Mouse (Mus musculus): ENCODE data around the gene Vps37b. TPM values are rescaled to one million over a fixed set of nuclear protein-coding genes. Genes with fewer than 3 reads are reported as not detected.

Gene Vps37b
- polyA plus RNA-seq (2012; rRNA removed; ENCODE audit: low replicate concordance) = 71.7 and 79.5 TPM in 2 replicates

DNA sequence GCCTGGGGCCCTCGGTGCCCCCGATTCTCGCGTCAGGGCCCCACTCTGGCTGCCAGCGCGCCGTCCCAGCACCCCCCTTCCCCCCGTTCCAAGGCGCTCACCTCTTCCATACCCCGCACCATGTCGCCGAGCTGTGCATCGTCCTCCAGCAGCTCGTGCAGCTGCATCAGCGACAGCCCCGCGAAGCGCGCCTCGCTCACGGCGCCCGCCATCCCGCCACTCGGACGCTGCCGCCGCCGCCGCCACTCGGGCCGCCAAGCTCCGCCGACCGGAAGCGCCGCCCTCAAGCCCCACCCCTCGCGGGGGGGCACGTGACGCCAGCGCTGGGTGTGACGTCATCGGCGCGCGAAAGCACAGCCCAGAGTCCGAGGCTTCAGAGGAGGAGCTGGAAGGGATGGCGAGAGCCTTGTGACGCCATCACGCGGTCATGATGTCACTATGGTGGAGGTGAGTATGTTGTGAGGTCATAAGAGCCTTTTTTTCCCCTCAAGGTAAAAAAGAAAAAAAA is at the start of gene Vps37b:
Vps37b (minus strand) TSS at position 270 of the 508 bp plus-strand sequence.

DNA sequence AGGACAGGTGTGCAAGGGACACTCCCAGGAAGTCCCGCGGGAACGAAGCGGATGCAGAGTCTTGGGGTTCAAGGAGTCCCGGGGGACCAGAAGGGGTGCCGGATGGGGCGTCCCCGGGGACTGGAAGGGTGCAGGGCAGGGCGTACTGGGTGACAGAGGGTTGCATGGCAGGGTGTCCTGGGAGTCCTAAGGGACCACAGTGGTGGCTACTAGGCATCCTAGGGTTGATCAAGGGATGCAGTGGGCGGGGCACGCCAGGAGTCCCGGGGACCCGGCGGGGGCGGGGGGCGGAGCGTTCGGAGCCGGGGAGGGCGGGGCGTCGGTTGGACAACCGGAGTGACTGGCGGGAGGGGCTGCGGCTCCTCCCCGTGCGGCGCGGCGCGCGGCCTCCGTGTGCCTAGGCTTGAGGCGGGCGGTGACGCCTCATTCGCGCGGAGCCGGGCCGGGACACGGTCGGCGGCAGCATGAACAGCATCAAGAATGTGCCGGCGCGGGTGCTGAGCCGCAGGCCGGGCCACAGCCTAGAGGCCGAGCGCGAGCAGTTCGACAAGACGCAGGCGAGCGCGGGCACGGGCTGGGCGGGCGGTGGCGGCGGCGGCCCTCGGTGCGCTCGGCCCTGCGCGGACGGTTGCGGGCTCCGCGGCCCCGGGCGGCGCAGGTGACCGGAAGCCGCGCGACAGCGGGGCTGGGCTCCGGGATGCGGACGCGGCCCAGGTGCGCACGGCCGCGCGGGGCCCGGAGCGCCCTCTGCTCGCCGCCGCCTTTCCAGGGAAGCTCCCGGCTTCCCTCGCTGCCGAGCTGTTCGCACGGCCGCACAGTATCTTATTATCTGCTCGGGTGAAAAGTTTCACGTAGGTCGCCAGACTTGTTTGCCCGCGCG is 58.5 kb downstream of the Vps37b start, which contains the start of gene Hip1r:
Hip1r (plus strand) TSS at position 330 of the 880 bp plus-strand sequence.

Other genes starting within 250 kb of the Vps37b start
- 0.13 and 0.20 TPM in 2 replicates for gene Hcar2, start 166.8 kb downstream of the Vps37b start, polyA plus RNA-seq (2012; rRNA removed; ENCODE audit: low replicate concordance)
- 1.9 and 2.9 TPM in 2 replicates for gene Hcar1, start 152.2 kb downstream of the Vps37b start, polyA plus RNA-seq (2012; rRNA removed; ENCODE audit: low replicate concordance)
- gene Denr, start 125.1 kb downstream of the Vps37b start, polyA plus RNA-seq (2012; rRNA removed; ENCODE audit: low replicate concordance) = 1.6 and 7.7 TPM in 2 replicates
- gene Gm43518, start 104.9 kb downstream of the Vps37b start, polyA plus RNA-seq (2012; rRNA removed; ENCODE audit: low replicate concordance) = not detected in 2 replicates
- 0.36 and 1.0 TPM in 2 replicates for gene Ccdc62, start 101.6 kb downstream of the Vps37b start, polyA plus RNA-seq (2012; rRNA removed; ENCODE audit: low replicate concordance)
- 35.1 and 40.2 TPM in 2 replicates for gene Hip1r, start 58.6 kb downstream of the Vps37b start, polyA plus RNA-seq (2012; rRNA removed; ENCODE audit: low replicate concordance)
- 18.0 and 32.2 TPM in 2 replicates for gene Abcb9, start 63.5 kb upstream of the Vps37b start, polyA plus RNA-seq (2012; rRNA removed; ENCODE audit: low replicate concordance)
- 72.2 and 78.6 TPM in 2 replicates for gene Ogfod2, start 80.0 kb upstream of the Vps37b start, polyA plus RNA-seq (2012; rRNA removed; ENCODE audit: low replicate concordance)
- gene Arl6ip4, start 83.8 kb upstream of the Vps37b start, polyA plus RNA-seq (2012; rRNA removed; ENCODE audit: low replicate concordance) = 15.6 and 20.9 TPM in 2 replicates
- gene Pitpnm2, start 217.5 kb upstream of the Vps37b start, polyA plus RNA-seq (2012; rRNA removed; ENCODE audit: low replicate concordance) = 13.9 and 25.1 TPM in 2 replicates

Measured in duodenum, adult 2 months (tissue).